Mouse (Mus musculus) forebrain, embryonic 13.5 days (tissue): ENCODE data around the gene Mmp9. TPM values are rescaled to one million over a fixed set of nuclear protein-coding genes. Genes with fewer than 3 reads are reported as not detected.

ENCODE experiments used
- ATAC-seq: fragments of 200-750 bp; cut with Nextera tagmentation; 2 replicates; pipeline ENCODE4 v1.8.0; 2017
- H3K27ac ChIP-seq: fragments of 300-500 bp; sonication (generic); 2 replicates; pipeline ENCODE4 v1.5.1; 2015; ENCODE audit warnings: inconsistent platforms, mild to moderate bottlenecking, moderate library complexity
- H3K27me3 ChIP-seq: fragments of 300-500 bp; sonication (generic); 2 replicates; pipeline ENCODE4 v1.6.1; 2015; ENCODE audit warnings: mild to moderate bottlenecking, inconsistent platforms
- H3K36me3 ChIP-seq: fragments of 300-500 bp; sonication (generic); 2 replicates; pipeline ENCODE4 v1.6.1; 2015; ENCODE audit warnings: mild to moderate bottlenecking, inconsistent platforms; ENCODE audit not compliant: poor library complexity, severe bottlenecking
- H3K4me1 ChIP-seq: fragments of 300-500 bp; sonication (generic); 2 replicates; pipeline ENCODE4 v1.6.1; 2015; ENCODE audit warnings: inconsistent platforms
- H3K4me2 ChIP-seq: fragments of 300-500 bp; sonication (generic); 2 replicates; pipeline ENCODE4 v1.6.1; 2015; ENCODE audit warnings: inconsistent platforms, mild to moderate bottlenecking, moderate library complexity
- H3K4me3 ChIP-seq: fragments of 300-500 bp; sonication (generic); 2 replicates; pipeline ENCODE4 v1.5.1; 2015; ENCODE audit warnings: mild to moderate bottlenecking, inconsistent platforms
- H3K9ac ChIP-seq: fragments of 300-500 bp; sonication (generic); 2 replicates; pipeline ENCODE4 v1.6.1; 2015; ENCODE audit warnings: mild to moderate bottlenecking, inconsistent platforms
- H3K9me3 ChIP-seq: fragments of 300-500 bp; sonication (generic); replicated peaks from 2 replicates; pipeline ENCODE4 v1.6.1; 2016; ENCODE audit warnings: inconsistent platforms
- WGBS: fragments of 180-500 bp; shearing (Covaris S2); methylation state at CpG from one replicate; pipeline ENCODE4 v1.1.7; 2015; 5-methylcytosine and 5-hydroxymethylcytosine counted together
- polyA plus RNA-seq: library from polyadenylated mRNA; unstranded; fragments of >200 nt; fragmentation: Nextera tagmentation; extraction: Ambion mirVana; gene quantifications from 2 replicates; pipeline ENCODE4 v1.2.1, GENCODE M21; 2015

Gene Mmp9
- polyA plus RNA-seq, 1 experiment from 2014 or later: 8.6 TPM

DNA sequence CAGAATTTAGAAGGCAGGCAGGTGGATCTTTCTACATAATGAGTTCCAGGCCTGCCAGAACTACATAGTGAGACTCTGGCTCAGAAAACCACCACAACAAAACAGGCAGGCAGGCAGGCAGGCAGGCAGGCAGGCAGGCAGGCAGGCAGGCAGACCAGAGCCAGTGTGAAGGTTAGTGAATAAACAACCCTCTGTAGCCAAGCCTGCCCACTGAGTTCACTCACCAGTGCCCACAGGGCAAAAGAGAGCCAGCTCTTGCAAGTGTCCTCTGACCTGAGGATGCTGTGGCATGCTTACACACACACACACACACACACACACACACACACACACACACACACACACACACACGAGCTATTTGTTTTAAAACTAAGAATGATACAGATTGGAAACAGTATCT lies 37.1 kb upstream of the Mmp9 start:
- no peak overlapping the region for H3K27ac ChIP-seq
- no peak for ATAC-seq
- no peak overlapping the region for H3K4me3 ChIP-seq
- H3K9ac ChIP-seq: no peak overlapping the region
- H3K9me3 ChIP-seq: peaks cover 8% of the 10 kb centered on the region
- 75% methylated on average over 1 of the region's 1 CpGs for WGBS
- peaks cover 100% of the 10 kb centered on the region for H3K36me3 ChIP-seq
- no peaks in the 10 kb centered on the region for H3K4me1 ChIP-seq
- no peak overlapping the region for H3K4me2 ChIP-seq
- no peaks in the 10 kb centered on the region for H3K27me3 ChIP-seq

DNA sequence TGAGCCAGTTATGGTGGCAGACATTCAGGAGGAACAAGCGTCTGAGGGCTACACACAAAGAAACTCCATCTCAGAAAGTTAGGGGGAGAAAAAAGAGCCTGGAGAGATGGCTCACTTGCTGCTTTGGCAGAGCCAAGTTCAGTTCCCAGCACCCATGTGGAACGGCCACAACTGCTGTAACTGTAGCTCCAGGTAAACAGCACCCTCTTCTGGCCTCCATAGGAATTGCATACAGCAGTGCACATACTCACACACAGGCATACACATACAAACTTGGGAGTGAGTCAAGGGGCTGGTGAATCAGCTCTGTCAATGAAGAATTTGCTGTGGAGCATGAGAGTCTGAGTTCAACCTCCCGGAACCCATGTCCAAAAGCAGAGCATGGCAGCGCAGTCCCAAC lies 34.5 kb upstream of the Mmp9 start:
- H3K36me3 ChIP-seq: peaks cover 83% of the 10 kb centered on the region
- H3K9ac ChIP-seq: no peak overlapping the region
- peaks cover 17% of the 10 kb centered on the region for H3K4me1 ChIP-seq
- 98% methylated on average over 4 of the region's 4 CpGs for WGBS
- ATAC-seq: no peak
- H3K4me2 ChIP-seq: no peak overlapping the region
- peaks cover 8% of the 10 kb centered on the region for H3K9me3 ChIP-seq
- no peak overlapping the region for H3K4me3 ChIP-seq
- H3K27me3 ChIP-seq: no peaks in the 10 kb centered on the region
- H3K27ac ChIP-seq: no peak overlapping the region

DNA sequence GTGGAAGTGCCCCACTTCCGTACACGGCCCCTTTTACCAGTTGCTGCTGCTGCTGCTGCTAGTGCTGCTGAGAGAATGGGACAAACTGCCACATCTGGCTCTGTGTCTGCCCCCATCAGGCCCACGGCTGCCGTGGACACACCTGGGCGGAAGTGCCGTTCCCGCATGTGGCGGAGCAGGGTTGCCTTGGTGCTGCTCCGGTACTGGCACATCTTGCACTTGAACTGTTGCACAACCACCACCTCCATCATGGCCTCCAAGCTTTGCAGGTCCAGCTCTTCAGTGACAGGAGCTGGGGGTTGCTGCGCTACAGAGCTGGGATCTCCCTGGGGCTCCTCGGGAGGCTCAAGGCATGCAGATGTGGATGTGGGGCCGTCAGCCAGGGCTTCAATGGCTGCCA lies 33.1 kb upstream of the Mmp9 start:
- Histone ChIP-seq H3K9ac (no peak overlapping the region), H3K9me3 (peaks cover 8% of the 10 kb centered on the region), H3K4me1 (peaks cover 24% of the 10 kb centered on the region), H3K27ac (no peak overlapping the region), H3K27me3 (no peaks in the 10 kb centered on the region), H3K4me3 (no peak overlapping the region), H3K36me3 (peaks cover 69% of the 10 kb centered on the region), H3K4me2 (no peak overlapping the region)
- WGBS: 97% methylated on average over 12 of the region's 12 CpGs
- ATAC-seq: no peak

DNA sequence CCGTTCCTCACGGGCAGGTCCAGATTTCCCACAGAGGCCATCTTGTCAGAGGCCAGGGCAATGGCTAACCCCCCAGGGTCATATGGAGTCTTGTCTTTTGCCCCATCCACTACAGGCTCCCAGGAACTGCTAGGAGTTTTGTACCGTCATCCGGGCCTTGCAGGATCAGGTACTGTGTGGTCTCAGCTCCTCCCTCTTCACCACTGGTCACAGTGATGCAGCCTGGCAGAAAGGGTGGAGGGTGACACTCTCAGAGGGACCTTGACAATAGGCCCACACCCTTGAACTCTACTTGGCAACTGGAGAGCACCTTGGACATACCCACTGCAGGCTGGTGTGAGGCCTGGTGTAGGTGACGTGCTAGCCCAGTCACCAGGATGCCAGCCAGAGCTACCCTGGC lies 32.6 kb upstream of the Mmp9 start:
- H3K4me2 ChIP-seq: no peak overlapping the region
- peaks cover 8% of the 10 kb centered on the region for H3K9me3 ChIP-seq
- H3K9ac ChIP-seq: no peak overlapping the region
- H3K36me3 ChIP-seq: peaks cover 64% of the 10 kb centered on the region
- H3K27ac ChIP-seq: no peak overlapping the region
- ATAC-seq: no peak
- WGBS: 95% methylated on average over 5 of the region's 5 CpGs
- no peak overlapping the region for H3K4me3 ChIP-seq
- H3K27me3 ChIP-seq: no peaks in the 10 kb centered on the region
- H3K4me1 ChIP-seq: peaks cover 24% of the 10 kb centered on the region

DNA sequence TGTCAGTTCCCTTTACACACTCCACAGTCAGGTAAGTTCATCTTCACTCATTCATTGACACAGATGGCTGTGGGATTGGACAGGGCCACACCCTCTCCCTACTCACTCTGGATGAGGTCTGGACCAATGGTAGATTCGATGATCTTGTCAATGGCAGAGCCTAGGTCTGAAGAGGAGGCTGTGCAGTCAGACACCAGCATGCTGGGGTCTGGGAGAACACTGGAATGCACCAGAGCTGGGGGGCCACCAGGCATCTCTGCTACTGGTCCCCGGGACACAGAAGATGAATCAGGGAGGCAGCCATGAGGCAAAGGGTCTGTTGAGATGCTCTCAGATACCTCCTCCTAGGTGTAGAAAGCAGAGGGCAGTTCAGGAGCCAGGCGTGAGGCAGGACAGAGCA lies 31.5 kb upstream of the Mmp9 start:
- Histone ChIP-seq H3K27me3 (no peaks in the 10 kb centered on the region), H3K36me3 (peaks cover 53% of the 10 kb centered on the region), H3K9ac (peak overlapping the region; percentile 91), H3K4me2 (peak overlapping the region; percentile 91), H3K4me1 (peaks cover 24% of the 10 kb centered on the region), H3K4me3 (0 out of 2 replicates have a peak overlapping the region, but pooled peaks have one; percentile 79), H3K9me3 (peaks cover 8% of the 10 kb centered on the region), H3K27ac (no peak overlapping the region)
- WGBS: 92% methylated on average over 3 of the region's 3 CpGs
- ATAC-seq: no peak

DNA sequence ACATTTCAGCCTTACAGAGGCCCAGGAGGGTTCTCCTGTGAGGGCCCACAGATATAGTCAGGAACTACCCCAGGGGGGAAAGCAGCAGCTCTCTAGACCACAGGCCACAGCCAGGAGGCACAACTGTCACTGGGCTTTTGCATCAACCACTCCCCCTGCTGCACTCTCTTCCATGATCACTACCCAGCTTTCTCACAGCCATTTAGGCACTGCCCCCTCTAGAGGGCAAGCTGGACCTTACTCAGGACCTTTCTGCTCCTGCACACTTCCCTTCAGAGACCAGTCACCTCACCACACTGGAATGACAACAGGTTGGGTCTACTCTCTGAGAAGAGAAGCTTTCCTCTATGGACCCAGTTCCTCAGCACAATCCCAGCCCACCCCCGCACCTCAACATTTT lies 31.0 kb upstream of the Mmp9 start:
- Histone ChIP-seq H3K4me3 (peak overlapping the region; percentile 79), H3K27ac (no peak overlapping the region), H3K4me2 (peak overlapping the region; percentile 91), H3K4me1 (peaks cover 24% of the 10 kb centered on the region), H3K27me3 (no peaks in the 10 kb centered on the region), H3K36me3 (peaks cover 48% of the 10 kb centered on the region), H3K9ac (peak overlapping the region; percentile 91), H3K9me3 (peaks cover 8% of the 10 kb centered on the region)
- ATAC-seq: no peak
- WGBS: 100% methylated on average over 1 of the region's 1 CpGs

DNA sequence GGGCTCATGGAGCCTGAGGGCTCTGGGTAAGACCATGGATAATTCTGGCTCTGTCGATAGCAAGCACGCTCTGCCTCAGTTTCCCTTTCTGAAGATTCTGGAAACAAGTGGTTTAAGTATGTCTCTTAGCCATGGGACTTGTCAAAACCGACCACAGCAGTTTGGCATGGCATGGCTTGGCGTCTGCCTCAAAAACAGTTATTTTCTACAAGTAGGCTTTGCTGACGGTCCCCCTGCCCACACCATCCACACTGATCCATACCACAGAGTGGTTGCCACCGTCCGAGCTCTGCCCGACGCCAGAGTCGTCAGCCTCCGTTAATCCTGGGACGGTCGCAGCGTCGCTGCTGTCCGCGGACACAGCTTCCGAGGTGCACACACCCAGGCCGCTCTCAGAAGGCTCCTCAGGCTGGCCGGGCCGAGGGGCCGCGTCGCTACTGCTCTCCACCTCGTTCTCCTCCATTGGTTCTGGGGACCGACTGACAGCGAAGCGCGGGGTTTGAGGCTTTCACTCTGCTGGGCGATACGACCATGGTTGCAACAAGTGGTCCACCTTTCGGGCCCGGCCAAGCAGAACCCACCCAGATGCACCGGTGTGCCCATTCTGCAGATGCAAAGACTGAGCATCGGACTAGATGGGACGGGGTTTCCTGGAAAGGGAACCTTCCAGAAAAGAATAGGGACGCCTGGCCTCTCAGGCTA lies 30.1 kb upstream of the Mmp9 start:
- peaks cover 24% of the 10 kb centered on the region for H3K4me1 ChIP-seq
- WGBS: 6% methylated on average over 37 of the region's 37 CpGs
- peak overlapping the region; percentile 79 for H3K4me3 ChIP-seq
- peak; percentile 19 for ATAC-seq
- H3K27ac ChIP-seq: peak overlapping the region; percentile 98
- H3K4me2 ChIP-seq: peak overlapping the region; percentile 91
- H3K36me3 ChIP-seq: peaks cover 39% of the 10 kb centered on the region
- no peaks in the 10 kb centered on the region for H3K27me3 ChIP-seq
- H3K9ac ChIP-seq: peak overlapping the region; percentile 91
- H3K9me3 ChIP-seq: peaks cover 8% of the 10 kb centered on the region

DNA sequence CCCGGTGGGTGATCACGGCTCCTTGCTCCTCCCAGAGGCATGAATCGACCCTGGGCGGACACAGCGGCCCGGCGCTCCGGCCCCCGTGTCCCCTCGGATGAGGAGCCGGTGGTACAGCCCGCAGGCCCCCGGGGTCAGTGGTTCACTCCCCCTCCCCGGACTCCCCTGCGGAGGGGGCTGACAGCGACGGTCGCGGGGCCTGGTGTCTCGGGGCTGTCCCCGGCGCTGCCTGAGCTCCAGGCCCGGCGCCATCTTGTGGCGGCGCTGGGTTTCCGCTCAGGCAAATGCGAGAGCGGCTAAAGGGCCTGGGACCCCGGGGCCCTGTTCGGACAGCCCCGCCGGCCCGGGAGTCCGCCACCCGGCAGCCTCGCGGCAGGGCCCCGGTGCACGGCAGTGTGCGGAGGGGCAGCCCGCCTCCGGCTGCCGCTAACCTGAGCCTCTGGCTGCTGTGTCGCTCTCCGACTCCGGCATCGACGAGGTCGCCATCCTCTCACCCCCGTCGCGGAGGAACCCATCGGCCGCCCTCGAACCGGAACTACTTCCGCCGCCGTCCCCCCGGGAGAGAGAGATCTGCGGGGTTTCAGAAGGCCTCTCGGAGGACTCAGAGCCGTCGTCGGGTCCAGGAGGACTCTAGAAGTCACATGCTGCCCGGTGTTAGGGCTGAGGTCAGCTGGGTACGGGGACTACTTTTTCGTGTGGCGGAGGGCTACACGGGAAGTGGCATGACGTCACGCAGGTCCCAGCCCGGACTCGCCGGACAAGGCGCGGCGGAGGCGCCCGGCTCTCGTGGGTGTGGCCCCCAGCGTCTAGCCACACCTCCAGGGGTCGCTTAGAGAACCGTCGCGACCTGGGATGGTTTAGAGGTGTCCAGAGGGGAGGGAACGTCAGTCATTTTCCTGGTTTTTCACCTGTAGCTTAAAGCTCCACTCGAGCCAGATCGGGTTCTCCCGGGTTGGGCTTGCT lies 29.2 kb upstream of the Mmp9 start, which contains the start of gene Zfp335:
TSS of gene Zfp335 (minus strand) at position 672 of the 963 bp plus-strand sequence.
- Histone ChIP-seq H3K27me3 (no peaks in the 10 kb centered on the region), H3K4me1 (peaks cover 24% of the 10 kb centered on the region), H3K4me3 (peak within 1 kb of the TSS; percentile 79), H3K4me2 (peak within 1 kb of the TSS; percentile 91), H3K9me3 (peaks cover 3% of the 10 kb centered on the region), H3K36me3 (peaks cover 30% of the 10 kb centered on the region), H3K27ac (peak within 1 kb of the TSS; percentile 98), H3K9ac (peak within 1 kb of the TSS; percentile 91)
- under 1% methylated on average over 90 of the region's 91 CpGs for WGBS
- ATAC-seq: peak; percentile 91

DNA sequence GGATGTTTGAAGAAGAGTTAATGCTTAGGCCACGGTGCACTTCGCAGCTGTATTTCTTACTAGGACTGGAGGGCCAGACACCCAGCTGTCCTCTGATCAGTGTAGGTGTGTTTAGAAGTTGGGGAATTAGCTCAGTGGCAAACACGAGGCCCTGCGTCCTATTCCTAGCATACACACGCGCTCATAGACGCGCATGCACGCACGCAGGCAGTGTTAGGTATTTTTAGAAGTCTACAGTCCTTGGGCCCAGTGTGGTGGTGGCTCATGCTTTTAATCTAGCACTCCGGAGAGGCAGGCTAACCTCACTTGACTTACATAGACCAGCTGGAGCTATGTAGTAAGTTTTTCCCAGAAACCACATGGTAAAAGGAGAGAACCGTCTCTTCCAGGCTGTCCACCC lies 28.4 kb upstream of the Mmp9 start:
- peak overlapping the region; percentile 79 for H3K4me3 ChIP-seq
- H3K27ac ChIP-seq: peak overlapping the region; percentile 98
- H3K9ac ChIP-seq: peak overlapping the region; percentile 91
- no peaks in the 10 kb centered on the region for H3K9me3 ChIP-seq
- H3K36me3 ChIP-seq: peaks cover 22% of the 10 kb centered on the region
- H3K4me1 ChIP-seq: peaks cover 24% of the 10 kb centered on the region
- H3K27me3 ChIP-seq: no peaks in the 10 kb centered on the region
- ATAC-seq: peak; percentile 23
- H3K4me2 ChIP-seq: peak overlapping the region; percentile 91
- WGBS: 21% methylated on average over 12 of the region's 12 CpGs

DNA sequence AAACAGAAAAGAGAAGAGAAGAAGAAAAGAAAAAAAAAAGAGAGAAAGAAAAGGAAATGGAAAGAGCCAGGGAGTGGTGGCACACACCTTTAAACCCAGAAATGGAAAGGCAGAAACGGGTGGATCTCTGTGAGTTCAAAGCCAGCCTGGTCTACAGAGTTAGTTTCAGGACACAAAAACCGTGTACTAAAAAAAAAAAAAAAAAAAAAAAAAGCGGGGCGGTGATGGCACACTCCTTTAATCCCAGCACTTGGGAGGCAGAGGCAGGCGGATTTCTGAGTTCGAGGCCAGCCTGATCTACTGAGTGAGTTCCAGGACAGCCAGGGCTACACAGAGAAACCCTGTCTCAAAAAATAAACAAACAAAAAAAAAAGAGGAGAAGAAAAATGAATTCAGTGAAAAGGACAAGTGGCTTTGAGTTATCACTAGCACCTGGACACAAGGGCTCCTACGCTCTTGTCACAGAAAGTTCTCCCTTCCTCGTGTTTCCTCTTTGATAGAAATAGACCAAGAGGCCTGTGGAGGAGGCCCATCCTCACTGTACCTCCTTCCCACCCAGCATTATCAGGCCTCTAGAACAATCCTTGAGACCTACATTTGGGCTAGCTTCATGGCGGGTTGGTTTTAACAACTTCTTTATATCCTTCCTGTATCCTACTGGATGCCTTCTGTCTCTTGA lies 27.7 kb upstream of the Mmp9 start:
- H3K4me2 ChIP-seq: peak overlapping the region; percentile 91
- H3K9me3 ChIP-seq: no peaks in the 10 kb centered on the region
- WGBS: 95% methylated on average over 9 of the region's 9 CpGs
- no peak overlapping the region for H3K9ac ChIP-seq
- H3K27me3 ChIP-seq: no peaks in the 10 kb centered on the region
- no peak overlapping the region for H3K4me3 ChIP-seq
- no peak for ATAC-seq
- H3K36me3 ChIP-seq: peaks cover 15% of the 10 kb centered on the region
- no peak overlapping the region for H3K27ac ChIP-seq
- H3K4me1 ChIP-seq: peaks cover 24% of the 10 kb centered on the region

DNA sequence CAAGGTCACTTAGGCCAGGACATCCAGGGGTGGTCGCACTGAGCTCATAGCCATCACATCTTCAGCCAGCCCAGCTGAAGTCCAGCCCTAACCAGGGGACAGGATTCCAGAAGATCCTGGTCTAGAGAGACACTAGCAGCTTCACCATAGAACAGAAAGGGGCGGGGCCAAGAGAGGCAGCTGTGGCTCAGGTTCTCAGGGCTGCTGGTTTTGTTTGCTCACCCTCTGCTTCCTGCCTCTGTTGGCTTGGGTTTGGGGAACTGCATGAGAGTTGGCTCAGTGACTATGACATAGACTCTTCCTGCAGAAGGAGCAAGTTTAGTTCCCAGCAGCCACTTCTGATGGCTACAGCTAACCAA lies 27.2 kb upstream of the Mmp9 start:
- H3K4me2 ChIP-seq: no peak overlapping the region
- H3K4me1 ChIP-seq: peaks cover 24% of the 10 kb centered on the region
- peaks cover 10% of the 10 kb centered on the region for H3K36me3 ChIP-seq
- H3K9me3 ChIP-seq: no peaks in the 10 kb centered on the region
- no peak overlapping the region for H3K4me3 ChIP-seq
- H3K9ac ChIP-seq: no peak overlapping the region
- ATAC-seq: no peak
- no peak overlapping the region for H3K27ac ChIP-seq
- H3K27me3 ChIP-seq: no peaks in the 10 kb centered on the region
- 98% methylated on average over 2 of the region's 2 CpGs for WGBS

DNA sequence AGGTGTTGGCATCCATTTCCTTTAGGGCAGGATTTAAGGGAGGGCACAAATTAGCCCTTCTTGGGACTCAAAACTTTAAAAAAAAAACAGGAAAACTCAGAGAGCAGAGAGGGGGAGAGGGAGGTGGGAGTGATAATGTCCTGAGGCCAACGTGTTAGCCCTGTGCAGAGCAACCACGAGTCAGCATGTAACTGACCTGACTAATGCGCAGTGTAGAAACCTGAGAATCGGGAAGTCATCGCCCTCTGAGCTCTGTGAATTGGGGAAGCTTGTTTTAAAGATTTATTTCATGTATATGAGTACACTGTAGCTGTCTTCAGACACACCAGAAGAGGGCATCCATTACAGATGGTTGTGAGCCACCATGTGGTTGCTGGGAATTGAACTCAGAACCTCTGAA lies 23.8 kb upstream of the Mmp9 start:
- Histone ChIP-seq H3K9me3 (no peaks in the 10 kb centered on the region), H3K36me3 (peaks cover 15% of the 10 kb centered on the region), H3K9ac (no peak overlapping the region; the same call in 1 of the 2 replicates), H3K4me2 (no peak overlapping the region), H3K4me1 (peaks cover 7% of the 10 kb centered on the region), H3K4me3 (no peak overlapping the region), H3K27ac (no peak overlapping the region), H3K27me3 (no peaks in the 10 kb centered on the region)
- 93% methylated on average over 5 of the region's 5 CpGs for WGBS
- ATAC-seq: no peak
